Mouse (Mus musculus) embryonic facial prominence, embryonic 12.5 days (tissue): ENCODE measurements around the gene 2300002M23Rik. TPM values are rescaled to one million over a fixed set of nuclear protein-coding genes. Genes with fewer than 3 reads are reported as not detected.

ENCODE experiments used
- ATAC-seq: fragments of 200-750 bp; cut with Nextera tagmentation; 2 replicates; pipeline ENCODE4 v1.8.0; 2017; ENCODE audit not compliant: insufficient number of reproducible peaks, insufficient read depth, low FRiP score, low TSS enrichment
- H3K27ac ChIP-seq: fragments of 300-500 bp; sonication (generic); 2 replicates; pipeline ENCODE4 v1.5.1; 2016; ENCODE audit warnings: mild to moderate bottlenecking
- H3K27me3 ChIP-seq: fragments of 300-500 bp; sonication (generic); 2 replicates; pipeline ENCODE4 v1.6.1; 2016; ENCODE audit warnings: mild to moderate bottlenecking, moderate library complexity
- H3K36me3 ChIP-seq: fragments of 300-500 bp; sonication (generic); 2 replicates; pipeline ENCODE4 v1.6.1; 2016; ENCODE audit warnings: mild to moderate bottlenecking
- H3K4me1 ChIP-seq: fragments of 300-500 bp; sonication (generic); 2 replicates; pipeline ENCODE4 v1.6.1; 2016
- H3K4me2 ChIP-seq: fragments of 300-500 bp; sonication (generic); replicated peaks from 2 replicates; pipeline ENCODE4 v1.6.1; 2016; ENCODE audit warnings: mild to moderate bottlenecking, moderate library complexity
- H3K4me3 ChIP-seq: fragments of 300-500 bp; sonication (generic); 2 replicates; pipeline ENCODE4 v1.5.1; 2016; ENCODE audit warnings: mild to moderate bottlenecking
- H3K9ac ChIP-seq: fragments of 300-500 bp; sonication (generic); 2 replicates; pipeline ENCODE4 v1.6.1; 2016; ENCODE audit warnings: mild to moderate bottlenecking, moderate library complexity
- H3K9me3 ChIP-seq: fragments of 300-500 bp; sonication (generic); 2 replicates; pipeline ENCODE4 v1.6.1; 2016; ENCODE audit warnings: mild to moderate bottlenecking, moderate library complexity
- WGBS: fragments of 180-500 bp; shearing (Covaris S2); methylation state at CpG from one replicate; pipeline ENCODE4 v1.1.7; 2016; 5-methylcytosine and 5-hydroxymethylcytosine counted together
- polyA plus RNA-seq: library from polyadenylated mRNA; unstranded; fragments of >200 nt; fragmentation: Nextera tagmentation; extraction: Ambion mirVana; gene quantifications from 2 replicates; pipeline ENCODE4 v1.2.1, GENCODE M21; 2016

Gene 2300002M23Rik
- polyA plus RNA-seq, 1 experiment from 2014 or later: not detected

GRCm38 (mm10) chr17:35590410-35591218 is 23.4 kb downstream of the 2300002M23Rik start:
- H3K9ac ChIP-seq: no peak overlapping the region
- H3K4me1 ChIP-seq: no peaks in the 10 kb centered on the region
- no peaks in the 10 kb centered on the region for H3K27me3 ChIP-seq
- 0 out of 2 replicates have a peak, but pooled peaks have one; percentile 10 for ATAC-seq
- WGBS: 53% methylated on average over 21 of the region's 21 CpGs
- H3K27ac ChIP-seq: no peak overlapping the region
- H3K4me2 ChIP-seq: no peak overlapping the region
- H3K9me3 ChIP-seq: no peaks in the 10 kb centered on the region
- no peak overlapping the region for H3K4me3 ChIP-seq
- no peaks in the 10 kb centered on the region for H3K36me3 ChIP-seq

- 94% methylated on average over 7 of the region's 7 CpGs for WGBS
- Histone ChIP-seq H3K4me1 (no peaks in the 10 kb centered on the region), H3K9ac (no peak overlapping the region), H3K27me3 (no peaks in the 10 kb centered on the region), H3K4me3 (no peak overlapping the region), H3K36me3 (no peaks in the 10 kb centered on the region), H3K4me2 (no peak overlapping the region), H3K27ac (no peak overlapping the region), H3K9me3 (no peaks in the 10 kb centered on the region)
- ATAC-seq: no peak
These were observed 23.9 kb downstream of the 2300002M23Rik start for GRCm38 (mm10) chr17:35591219-35591578.

GRCm38 (mm10) chr17:35591731-35592130 is 24.5 kb downstream of the 2300002M23Rik start:
- no peak for ATAC-seq
- 89% methylated on average over 15 of the region's 15 CpGs for WGBS
- no peaks in the 10 kb centered on the region for H3K27me3 ChIP-seq
- H3K9ac ChIP-seq: no peak overlapping the region
- no peak overlapping the region for H3K4me2 ChIP-seq
- no peaks in the 10 kb centered on the region for H3K4me1 ChIP-seq
- H3K27ac ChIP-seq: no peak overlapping the region
- H3K4me3 ChIP-seq: no peak overlapping the region
- H3K9me3 ChIP-seq: 0 out of 2 replicates have a peak, but pooled peaks cover under 1% of the 10 kb centered on the region
- no peaks in the 10 kb centered on the region for H3K36me3 ChIP-seq

- no peak overlapping the region for H3K4me2 ChIP-seq
- H3K4me1 ChIP-seq: no peaks in the 10 kb centered on the region
- H3K9ac ChIP-seq: no peak overlapping the region
- H3K36me3 ChIP-seq: no peaks in the 10 kb centered on the region
- 0 out of 2 replicates have a peak, but pooled peaks cover 5% of the 10 kb centered on the region for H3K9me3 ChIP-seq
- H3K27me3 ChIP-seq: no peaks in the 10 kb centered on the region
- no peak overlapping the region for H3K4me3 ChIP-seq
- no peak overlapping the region for H3K27ac ChIP-seq
- ATAC-seq: no peak
- WGBS: 81% methylated on average over 9 of the region's 9 CpGs
These were observed 24.9 kb downstream of the 2300002M23Rik start for GRCm38 (mm10) chr17:35592131-35592530.

GRCm38 (mm10) chr17:35593786-35594185 is 26.5 kb downstream of the 2300002M23Rik start:
- Histone ChIP-seq H3K4me2 (no peak overlapping the region), H3K27ac (no peak overlapping the region), H3K36me3 (no peaks in the 10 kb centered on the region), H3K9me3 (0 out of 2 replicates have a peak, but pooled peaks cover 6% of the 10 kb centered on the region), H3K4me1 (no peaks in the 10 kb centered on the region), H3K4me3 (no peak overlapping the region), H3K27me3 (no peaks in the 10 kb centered on the region), H3K9ac (no peak overlapping the region)
- ATAC-seq: no peak
- WGBS: 44% methylated on average over 4 of the region's 4 CpGs

- no peak for ATAC-seq
- no peak overlapping the region for H3K9ac ChIP-seq
These were observed 27.2 kb downstream of the 2300002M23Rik start for GRCm38 (mm10) chr17:35594456-35594855.

GRCm38 (mm10) chr17:35597399-35597798 is 30.1 kb downstream of the 2300002M23Rik start:
- H3K27ac ChIP-seq: no peak overlapping the region
- WGBS: 95% methylated on average over 3 of the region's 3 CpGs
- no peaks in the 10 kb centered on the region for H3K36me3 ChIP-seq
- H3K4me2 ChIP-seq: no peak overlapping the region
- H3K9me3 ChIP-seq: 0 out of 2 replicates have a peak, but pooled peaks cover 6% of the 10 kb centered on the region
- H3K27me3 ChIP-seq: no peaks in the 10 kb centered on the region
- H3K4me1 ChIP-seq: no peaks in the 10 kb centered on the region
- H3K9ac ChIP-seq: no peak overlapping the region
- no peak for ATAC-seq
- no peak overlapping the region for H3K4me3 ChIP-seq

More at GRCm38 (mm10) chr17:35594456-35594855, 27.2 kb downstream of the 2300002M23Rik start:
- Histone ChIP-seq H3K27ac (no peak overlapping the region), H3K9me3 (0 out of 2 replicates have a peak, but pooled peaks cover 6% of the 10 kb centered on the region), H3K4me3 (no peak overlapping the region), H3K4me2 (no peak overlapping the region), H3K27me3 (no peaks in the 10 kb centered on the region), H3K4me1 (no peaks in the 10 kb centered on the region), H3K36me3 (no peaks in the 10 kb centered on the region)
- WGBS: 82% methylated on average over 7 of the region's 7 CpGs

GRCm38 (mm10) chr17:35601249-35601648 is 34.0 kb downstream of the 2300002M23Rik start, which contains the start of gene Sfta2:
Sfta2 (plus strand) TSS chr17:35601549.
- no peak within 1 kb of the TSS for H3K27ac ChIP-seq
- no peak within 1 kb of the TSS for H3K4me3 ChIP-seq
- H3K9me3 ChIP-seq: 0 out of 2 replicates have a peak, but pooled peaks cover 6% of the 10 kb centered on the region
- H3K27me3 ChIP-seq: no peaks in the 10 kb centered on the region
- no peak for ATAC-seq
- H3K4me1 ChIP-seq: no peaks in the 10 kb centered on the region
- no peak within 1 kb of the TSS for H3K9ac ChIP-seq
- no peak within 1 kb of the TSS for H3K4me2 ChIP-seq
- no peaks in the 10 kb centered on the region for H3K36me3 ChIP-seq
- WGBS: 45% methylated on average over 2 of the region's 2 CpGs

- Histone ChIP-seq H3K9me3 (0 out of 2 replicates have a peak, but pooled peaks cover 5% of the 10 kb centered on the region), H3K4me1 (no peaks in the 10 kb centered on the region), H3K27me3 (no peaks in the 10 kb centered on the region), H3K27ac (no peak overlapping the region), H3K4me3 (no peak overlapping the region), H3K4me2 (no peak overlapping the region), H3K9ac (no peak overlapping the region), H3K36me3 (no peaks in the 10 kb centered on the region)
- 57% methylated on average over 8 of the region's 8 CpGs for WGBS
- ATAC-seq: no peak
These were observed 34.6 kb downstream of the 2300002M23Rik start for GRCm38 (mm10) chr17:35601736-35602354.

GRCm38 (mm10) chr17:35617127-35617526 is 49.9 kb downstream of the 2300002M23Rik start:
- ATAC-seq: no peak

More at GRCm38 (mm10) chr17:35617127-35617526, 49.9 kb downstream of the 2300002M23Rik start:
- Histone ChIP-seq H3K36me3 (no peaks in the 10 kb centered on the region), H3K4me2 (no peak overlapping the region), H3K27me3 (no peaks in the 10 kb centered on the region), H3K9ac (no peak overlapping the region), H3K9me3 (no peaks in the 10 kb centered on the region), H3K4me3 (no peak overlapping the region), H3K4me1 (no peaks in the 10 kb centered on the region), H3K27ac (no peak overlapping the region)
- 82% methylated on average over 4 of the region's 4 CpGs for WGBS
